Mouse (Mus musculus): ENCODE data around the gene Gm4187. TPM values are rescaled to one million over a fixed set of nuclear protein-coding genes. Genes with fewer than 3 reads are reported as not detected.

Gene Gm4187
- not detected in 2 replicates for polyA plus RNA-seq (2012; ENCODE audit: low replicate concordance)

GRCm38 (mm10) chr7:22329617-22330016, at the start of gene Gm4187:
Gene Gm4187 (minus strand): TSS chr7:22329717.

DNA sequence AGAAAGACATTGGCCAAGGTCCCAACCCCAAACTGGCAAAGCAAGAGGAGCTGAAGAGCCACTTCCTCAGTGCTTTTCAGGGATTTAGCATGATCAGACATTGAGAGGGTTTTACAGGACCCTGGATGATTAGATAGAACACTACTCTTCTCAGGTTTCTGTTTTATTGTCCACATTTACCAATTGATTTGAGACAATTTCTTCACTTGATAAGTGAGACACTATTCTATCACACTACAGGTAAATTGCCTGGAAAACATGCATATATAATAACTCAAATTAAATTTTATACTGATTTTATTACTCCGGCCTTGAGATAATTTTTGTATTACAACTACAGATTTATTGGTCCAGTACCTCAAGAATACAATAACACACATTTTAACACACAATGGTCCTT, 41.4 kb upstream of the Gm4187 start, which contains the start of gene Gm8660:
TSS of gene Gm8660 (minus strand) at position 101 of the 400 bp plus-strand sequence.

Other genes starting within 250 kb of the Gm4187 start
- not detected in 2 replicates for gene Gm16451, start 211.5 kb downstream of the Gm4187 start, polyA plus RNA-seq (2012; ENCODE audit: low replicate concordance)
- not detected in 2 replicates for gene Gm10666, start 195.0 kb downstream of the Gm4187 start, polyA plus RNA-seq (2012; ENCODE audit: low replicate concordance)
- not detected in 2 replicates for gene Vmn1r142, start 165.7 kb downstream of the Gm4187 start, polyA plus RNA-seq (2012; ENCODE audit: low replicate concordance)
- gene Vmn1r143, start 140.3 kb downstream of the Gm4187 start, polyA plus RNA-seq (2012; ENCODE audit: low replicate concordance) = not detected in 2 replicates
- not detected in 2 replicates for gene Gm8653, start 128.5 kb downstream of the Gm4187 start, polyA plus RNA-seq (2012; ENCODE audit: low replicate concordance)
- not detected in 2 replicates for gene Gm8453, start 100.2 kb downstream of the Gm4187 start, polyA plus RNA-seq (2012; ENCODE audit: low replicate concordance)
- gene Gm8660, start 41.3 kb upstream of the Gm4187 start, polyA plus RNA-seq (2012; ENCODE audit: low replicate concordance) = not detected in 2 replicates
- gene Vmn1r148, start 83.9 kb upstream of the Gm4187 start, polyA plus RNA-seq (2012; ENCODE audit: low replicate concordance) = not detected in 2 replicates
- not detected in 2 replicates for gene Vmn1r149, start 108.5 kb upstream of the Gm4187 start, polyA plus RNA-seq (2012; ENCODE audit: low replicate concordance)
- not detected in 2 replicates for gene Gm10665, start 134.4 kb upstream of the Gm4187 start, polyA plus RNA-seq (2012; ENCODE audit: low replicate concordance)
- gene Vmn1r151, start 170.0 kb upstream of the Gm4187 start, polyA plus RNA-seq (2012; ENCODE audit: low replicate concordance) = not detected in 2 replicates
- not detected in 2 replicates for gene Vmn1r152, start 193.2 kb upstream of the Gm4187 start, polyA plus RNA-seq (2012; ENCODE audit: low replicate concordance)
- not detected in 2 replicates for gene Gm8677, start 205.2 kb upstream of the Gm4187 start, polyA plus RNA-seq (2012; ENCODE audit: low replicate concordance)
- not detected in 2 replicates for gene Gm4201, start 235.6 kb upstream of the Gm4187 start, polyA plus RNA-seq (2012; ENCODE audit: low replicate concordance)

Data from hematopoietic multipotent progenitor cell, adult 10-12 weeks (in vitro differentiated cells).